Mouse (Mus musculus) liver, postnatal 0 days (tissue): ENCODE data around the gene Coq9.

Source experiments
- CTCF ChIP-seq: sonication (generic); IDR thresholded peaks from 2 replicates; pipeline ENCODE4 v1.5.1; 2016; ENCODE audit warnings: antibody characterized with exemption, low read depth
- EP300 ChIP-seq: IDR thresholded peaks from 2 replicates; pipeline ENCODE4 v1.6.1; 2016; ENCODE audit warnings: antibody characterized with exemption, low read depth, mild to moderate bottlenecking

DNA sequence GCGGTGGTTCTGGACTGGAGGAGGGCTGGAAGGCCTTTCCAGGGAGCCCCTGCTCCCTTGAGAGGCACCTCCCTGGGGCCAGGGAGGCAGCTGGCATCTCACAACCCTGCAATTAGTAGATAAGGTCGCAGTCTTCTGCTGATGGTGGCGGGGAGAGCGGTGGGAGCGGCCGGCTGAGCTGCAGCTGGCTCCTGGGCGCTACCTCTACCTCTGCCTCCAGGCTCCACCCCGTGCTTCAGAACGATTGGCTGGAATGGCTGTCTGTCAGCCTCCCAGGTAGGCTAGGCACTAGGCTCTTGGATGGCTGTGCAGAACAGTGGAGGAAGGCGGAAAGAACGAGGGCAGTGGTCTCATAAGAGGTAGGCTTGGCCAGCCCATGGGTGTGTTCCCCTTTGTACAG, 61.1 kb downstream of the Coq9 start:
- TF ChIP-seq EP300 (peak; percentile 86), CTCF (no peak)
